Mouse (Mus musculus) gastrocnemius, adult 8-10 months (tissue): ENCODE measurements at regions not wholly inside any gene's neighbourhood (a gene's known extent, or its start where the extent isn't known, plus 50 kb on each side); places are given as distances from the start of the nearest gene placed in this dataset.

Experiments
- DNase-seq, 2 experiments: peaks; one replicate each; pipeline ENCODE4 v3.0.0; 2022; ENCODE audit warnings: low spot score in 2 of 2

DNA sequence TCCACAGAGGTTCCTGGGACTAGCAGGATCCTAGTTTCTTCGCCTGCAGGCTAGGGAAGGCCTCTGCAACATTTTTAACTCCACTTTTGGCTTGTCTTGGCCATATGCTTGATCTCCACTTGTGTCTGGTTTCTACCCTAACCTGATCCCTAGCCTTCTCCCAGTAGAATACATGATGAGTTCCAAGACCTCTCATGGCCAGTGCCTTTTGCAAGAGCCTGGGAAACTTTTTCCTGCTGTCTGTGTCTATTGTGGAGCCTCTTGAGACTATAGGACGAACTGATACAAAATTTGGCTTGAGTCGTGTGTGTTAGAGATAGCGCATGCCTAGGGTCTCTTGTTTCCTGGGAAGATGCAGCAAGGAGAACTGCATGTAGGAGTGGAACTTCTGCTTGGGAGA is 119.3 kb downstream of the Cartpt start:
- DNase-seq: no peak

- no peak for DNase-seq
Observed at GRCm38 (mm10) chr13:99780751-99781460, 120.0 kb downstream of the Cartpt start.

DNA sequence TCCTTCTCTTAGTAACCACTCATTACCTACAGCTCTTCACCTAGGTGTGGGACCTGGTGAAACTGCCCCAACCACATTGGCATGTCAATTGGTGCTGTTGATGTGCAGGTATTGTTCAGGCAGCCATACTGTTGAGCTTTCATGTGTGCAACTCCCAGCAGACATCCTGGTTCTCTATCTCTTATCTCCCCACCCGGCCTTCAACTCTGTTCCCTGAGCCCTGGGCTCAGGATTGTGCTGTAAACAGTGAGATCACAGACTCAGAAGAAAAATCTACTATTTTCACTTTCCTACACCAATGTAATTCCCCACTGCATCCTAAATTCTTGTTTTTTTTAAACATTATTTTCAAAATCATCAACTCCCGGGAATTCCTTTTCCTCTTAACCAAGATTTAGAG is 122.1 kb downstream of the Cartpt start:
- no peak for DNase-seq

GRCm38 (mm10) chr13:99777736-99778135 is 123.2 kb downstream of the Cartpt start:
- no peak for DNase-seq

DNA sequence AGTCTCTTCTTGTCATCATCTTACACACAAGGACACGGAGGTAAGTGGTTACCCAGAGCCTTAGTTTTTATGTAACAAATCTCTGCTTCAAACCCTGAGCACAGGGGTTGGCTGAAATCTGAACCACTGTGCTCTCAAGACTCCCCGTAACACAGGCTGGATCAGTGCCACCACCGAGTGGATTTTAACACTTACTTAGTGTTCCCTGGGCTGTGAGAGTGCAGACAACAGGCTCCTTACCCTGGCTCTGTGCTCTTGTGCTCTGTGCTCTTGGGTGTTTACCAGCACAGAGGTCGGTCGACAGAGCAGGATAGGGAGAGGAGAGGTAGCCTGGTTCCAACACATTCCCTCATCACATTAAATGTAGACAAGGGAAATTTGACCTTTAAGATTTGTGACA is 134.9 kb downstream of the Cartpt start:
- DNase-seq: no peak

- no peak for DNase-seq
Observed at GRCm38 (mm10) chr13:99764764-99765163, 136.1 kb downstream of the Cartpt start.

DNA sequence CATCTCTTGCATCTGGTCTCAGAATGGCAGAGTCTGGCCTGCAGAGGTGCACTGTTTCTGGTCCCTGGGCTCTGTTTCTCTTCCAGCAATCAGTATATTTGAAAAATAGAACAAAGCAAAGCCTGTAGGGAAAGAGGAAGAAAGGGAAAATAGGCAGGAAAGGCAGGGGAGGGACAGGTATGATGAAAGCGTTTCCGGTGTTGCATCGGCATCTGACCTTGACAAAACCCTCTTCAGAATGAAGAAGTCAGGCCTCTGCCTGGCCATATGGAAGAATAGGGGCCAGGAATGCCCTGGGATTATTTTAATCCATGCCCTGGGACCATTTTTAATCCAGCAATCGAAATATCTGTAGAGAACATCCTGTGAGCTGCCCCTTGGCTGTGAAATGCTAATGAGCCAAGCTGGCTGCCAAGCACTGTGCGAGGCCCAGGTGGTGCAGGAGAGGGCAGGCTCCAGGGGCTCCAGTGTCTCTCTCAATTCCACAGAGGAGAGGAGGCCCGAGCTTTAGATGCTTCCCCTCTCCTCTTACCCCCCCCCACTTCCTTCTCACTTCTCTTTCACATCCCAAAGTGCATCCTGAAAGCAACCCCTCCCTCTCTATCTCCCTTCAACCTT is 136.7 kb downstream of the Cartpt start:
- no peak for DNase-seq

- no peak for DNase-seq
Observed at GRCm38 (mm10) chr13:99761843-99762242, 139.0 kb downstream of the Cartpt start.

DNA sequence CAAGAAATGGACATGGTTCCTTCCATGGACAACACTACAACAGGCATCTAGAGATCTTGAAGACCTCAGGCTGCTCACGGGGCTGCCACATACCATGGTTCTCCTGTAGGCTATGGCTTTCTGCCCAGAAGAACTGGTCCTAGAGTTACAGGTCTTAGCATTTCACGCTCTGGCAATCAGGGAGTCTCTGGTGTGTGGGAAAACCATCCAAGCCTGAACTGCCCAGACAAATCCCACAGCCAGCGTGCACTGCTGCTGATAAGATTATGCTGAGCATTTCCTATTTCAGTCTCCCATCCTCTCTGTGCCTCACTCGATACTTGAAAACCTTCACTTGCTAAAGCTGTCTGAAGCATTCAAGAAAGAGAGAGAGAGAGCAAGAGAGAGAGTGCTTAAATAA is 139.5 kb downstream of the Cartpt start:
- no peak for DNase-seq

DNA sequence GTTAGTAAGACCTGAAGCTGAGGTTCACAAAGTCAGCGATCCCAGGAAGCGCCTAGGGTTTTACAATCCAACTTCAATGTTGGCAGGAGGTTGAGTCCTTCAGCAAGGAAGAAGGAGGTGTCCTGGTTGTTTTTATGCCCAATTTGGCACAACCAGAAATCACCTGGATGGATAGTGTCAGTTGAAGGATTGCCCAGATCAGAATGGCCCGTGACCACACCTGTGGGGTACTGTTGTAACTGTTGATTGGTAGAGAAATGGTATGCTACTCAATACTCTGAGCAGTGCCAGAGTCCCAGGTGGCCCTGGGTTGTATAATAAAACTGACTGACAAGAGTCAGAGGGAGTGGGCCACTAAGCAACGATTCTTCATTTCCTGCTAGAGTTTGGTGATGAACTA is 140.2 kb downstream of the Cartpt start:
- DNase-seq: no peak

- no peak for DNase-seq
Observed at GRCm38 (mm10) chr13:99759256-99760044, 141.4 kb downstream of the Cartpt start.

- no peak for DNase-seq
Observed at GRCm38 (mm10) chr13:99754701-99755100, 146.2 kb downstream of the Cartpt start.

GRCm38 (mm10) chr13:99754251-99754652 is 146.6 kb downstream of the Cartpt start:
- DNase-seq: no peak

DNA sequence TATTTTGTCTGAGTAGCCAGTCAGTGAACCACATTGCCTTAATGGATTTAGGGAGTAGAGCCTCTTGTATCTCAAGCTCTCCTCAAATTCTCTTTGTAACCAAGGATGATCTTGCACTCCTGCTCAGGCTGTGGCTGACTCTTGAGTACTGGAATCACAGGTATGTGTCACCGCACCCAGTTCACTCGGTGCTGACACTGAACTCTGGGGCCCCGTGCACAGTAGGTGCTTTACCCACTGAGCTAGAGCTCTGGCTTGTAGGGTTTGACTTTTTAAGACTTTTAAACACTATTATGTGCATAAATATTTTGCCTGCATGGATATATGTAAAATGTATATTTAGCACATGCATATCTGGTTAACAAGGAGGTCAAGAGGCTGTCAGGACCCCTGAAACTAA is 147.4 kb downstream of the Cartpt start:
- DNase-seq: no peak

GRCm38 (mm10) chr13:99750729-99751128 is 150.2 kb downstream of the Cartpt start:
- DNase-seq: no peak

DNA sequence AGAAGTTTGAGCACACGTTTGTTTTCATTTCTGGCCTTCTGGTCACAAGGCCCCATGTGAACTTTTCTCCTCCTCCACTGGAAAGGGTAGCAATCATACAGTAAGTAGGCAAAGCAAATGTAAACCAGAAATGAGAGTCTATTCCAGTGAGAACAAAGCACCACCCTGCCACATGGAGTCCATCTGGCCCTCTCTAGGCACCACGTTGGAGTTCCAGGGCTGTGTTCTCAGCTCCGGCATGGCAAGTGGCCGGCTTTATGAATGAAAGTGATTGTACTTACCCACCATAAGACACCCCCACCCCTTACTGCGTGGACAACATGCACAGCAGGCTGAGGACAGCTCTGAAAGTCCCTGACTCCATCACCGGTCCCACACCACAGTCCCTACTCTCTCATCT is 151.5 kb downstream of the Cartpt start:
- no peak for DNase-seq

DNA sequence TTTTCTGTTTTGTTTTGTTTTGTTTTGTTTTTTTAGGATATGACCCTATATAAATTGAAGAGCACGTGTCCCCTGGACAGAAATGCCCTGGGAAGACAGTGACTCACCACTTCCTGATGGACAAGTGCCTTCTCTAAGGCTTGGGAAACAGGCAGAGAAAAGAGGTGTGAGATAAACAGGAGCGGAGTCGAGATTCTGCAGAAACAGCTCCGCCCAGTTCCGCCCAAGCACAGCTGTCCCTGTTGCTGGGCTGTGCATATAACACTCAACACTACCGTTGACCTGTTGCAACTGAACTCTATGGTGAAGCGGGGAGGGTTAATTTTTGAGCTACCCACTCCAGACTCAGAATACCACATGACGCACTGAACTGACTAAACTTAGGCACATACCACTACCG is 152.8 kb downstream of the Cartpt start:
- no peak for DNase-seq

DNA sequence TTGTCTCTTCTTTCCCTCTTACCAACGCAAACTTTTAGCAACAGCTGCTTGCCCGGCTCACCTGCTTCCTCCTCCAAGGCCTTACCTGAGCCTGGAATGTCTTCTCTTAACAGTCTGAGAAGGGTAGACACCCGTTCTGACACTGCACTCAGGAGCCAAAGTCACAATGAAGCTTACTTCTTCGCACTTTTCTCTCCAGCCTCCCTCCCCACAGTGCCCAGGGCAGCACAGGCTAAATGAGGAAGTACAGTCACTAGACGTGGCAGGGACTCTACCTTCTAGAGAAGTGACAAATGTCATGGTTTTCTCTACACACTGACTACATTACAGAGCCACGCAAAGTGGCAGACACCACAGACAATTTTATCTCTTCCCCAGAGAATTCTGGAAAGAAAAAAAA is 155.4 kb downstream of the Cartpt start:
- DNase-seq: no peak

- no peak for DNase-seq
Observed at GRCm38 (mm10) chr13:99744790-99745120, 156.1 kb downstream of the Cartpt start.

- no peak for DNase-seq
Observed at GRCm38 (mm10) chr13:99743952-99744789, 156.7 kb downstream of the Cartpt start.

GRCm38 (mm10) chr13:99742507-99742906 is 158.4 kb downstream of the Cartpt start:
- no peak for DNase-seq

GRCm38 (mm10) chr13:99741981-99742380 is 158.9 kb downstream of the Cartpt start:
- DNase-seq: no peak
